Mouse (Mus musculus) brain, adult 10 weeks (tissue): ENCODE data around the gene Igsf11. TPM values are rescaled to one million over a fixed set of nuclear protein-coding genes. Genes with fewer than 3 reads are reported as not detected.

Source experiments
- polyA plus RNA-seq: library from polyadenylated mRNA; stranded (reverse); fragments of 350-450 nt; fragmentation: Illumina TruSeq; extraction: RNeasy Lipid Tissue Mini Kit (QIAGEN cat#74804); gene quantifications from one replicate; pipeline ENCODE4 v1.2.3, GENCODE M21; 2015; ENCODE audit warnings: low read depth, low replicate concordance

Gene Igsf11
- polyA plus RNA-seq = 20.0 TPM

GRCm38 (mm10) chr16:38892371-38892770, at the start of gene Igsf11:
TSS of gene Igsf11 (plus strand) at chr16:38892671.

Other genes with a start within 250 kb of the Igsf11 start
- gene Arhgap31, start 179.4 kb upstream of the Igsf11 start, polyA plus RNA-seq = 10.4 TPM
- gene B4galt4, start 150.4 kb upstream of the Igsf11 start, polyA plus RNA-seq = 21.3 TPM
- 1.0 TPM for gene Upk1b, start 92.3 kb upstream of the Igsf11 start, polyA plus RNA-seq
- gene 4930435E12Rik, start 63.9 kb upstream of the Igsf11 start, polyA plus RNA-seq = not detected